Mouse (Mus musculus) skeletal muscle tissue, adult 2 months (tissue): ENCODE measurements around the gene Mark4.
A peak's percentile ranks its signal among the peaks of the same experiment; 100 is the strongest.

Source experiments
- DNase-seq: peaks from one replicate; pipeline ENCODE4 v3.0.0-alpha.2; 2012; ENCODE audit warnings: low read depth, low spot score

Gene Mark4

GRCm38 (mm10) chr7:19441448-19442091 is 17.1 kb downstream of the Mark4 start:
- DNase-seq: no peak

- DNase-seq: no peak
Measured at GRCm38 (mm10) chr7:19437048-19437447, 21.6 kb downstream of the Mark4 start.

- DNase-seq: no peak
Measured at GRCm38 (mm10) chr7:19436276-19436675, 22.3 kb downstream of the Mark4 start.

- DNase-seq: no peak
Measured at GRCm38 (mm10) chr7:19432475-19432874, 26.1 kb downstream of the Mark4 start.

- DNase-seq: no peak
Measured at GRCm38 (mm10) chr7:19430402-19430801, 28.2 kb downstream of the Mark4 start.

GRCm38 (mm10) chr7:19429726-19430125 is 28.9 kb downstream of the Mark4 start:
- DNase-seq: no peak

GRCm38 (mm10) chr7:19427999-19428650 is 30.5 kb downstream of the Mark4 start:
- DNase-seq: no peak

GRCm38 (mm10) chr7:19426888-19427287 is 31.7 kb downstream of the Mark4 start:
- DNase-seq: no peak

- DNase-seq: no peak
Measured at GRCm38 (mm10) chr7:19426349-19426748, 32.3 kb downstream of the Mark4 start.

GRCm38 (mm10) chr7:19424051-19424450 is 34.6 kb downstream of the Mark4 start:
- peak; percentile 88 for DNase-seq

- peak; percentile 87 for DNase-seq
Measured at GRCm38 (mm10) chr7:19423083-19423482, 35.5 kb downstream of the Mark4 start.

GRCm38 (mm10) chr7:19420821-19421636 is 37.6 kb downstream of the Mark4 start:
- DNase-seq: peak; percentile 80

GRCm38 (mm10) chr7:19420121-19420520 is 38.5 kb downstream of the Mark4 start:
- DNase-seq: no peak

GRCm38 (mm10) chr7:19416590-19416989 is 42.0 kb downstream of the Mark4 start:
- no peak for DNase-seq

- DNase-seq: no peak
Measured at GRCm38 (mm10) chr7:19413525-19413924, 45.1 kb downstream of the Mark4 start.

- DNase-seq: peak; percentile 89
Measured at GRCm38 (mm10) chr7:19411783-19412182, 46.8 kb downstream of the Mark4 start.

- DNase-seq: peak; percentile 99
Measured at GRCm38 (mm10) chr7:19410766-19411344, 47.8 kb downstream of the Mark4 start.

- peak; percentile 90 for DNase-seq
Measured at GRCm38 (mm10) chr7:19409753-19410152, 48.9 kb downstream of the Mark4 start.

- peak; percentile 70 for DNase-seq
Measured at GRCm38 (mm10) chr7:19405417-19405816, 53.2 kb downstream of the Mark4 start.

GRCm38 (mm10) chr7:19404476-19404875 is 54.1 kb downstream of the Mark4 start, which contains the start of gene Ckm:
Gene Ckm, plus strand, starts transcription at chr7:19404776.
- no peak for DNase-seq

- no peak for DNase-seq
Measured at GRCm38 (mm10) chr7:19403731-19404296, 54.8 kb downstream of the Mark4 start, which contains the start of gene Klc3. Gene Klc3, minus strand, starts transcription at chr7:19404104.
